Mouse (Mus musculus): Measurements from ENCODE around the gene Csgalnact2. TPM values are rescaled to one million over a fixed set of nuclear protein-coding genes. Genes with fewer than 3 reads are reported as not detected.

Csgalnact2 gene
- polyA plus RNA-seq, 1 experiment from 2014 or later, result 11.2 TPM

DNA sequence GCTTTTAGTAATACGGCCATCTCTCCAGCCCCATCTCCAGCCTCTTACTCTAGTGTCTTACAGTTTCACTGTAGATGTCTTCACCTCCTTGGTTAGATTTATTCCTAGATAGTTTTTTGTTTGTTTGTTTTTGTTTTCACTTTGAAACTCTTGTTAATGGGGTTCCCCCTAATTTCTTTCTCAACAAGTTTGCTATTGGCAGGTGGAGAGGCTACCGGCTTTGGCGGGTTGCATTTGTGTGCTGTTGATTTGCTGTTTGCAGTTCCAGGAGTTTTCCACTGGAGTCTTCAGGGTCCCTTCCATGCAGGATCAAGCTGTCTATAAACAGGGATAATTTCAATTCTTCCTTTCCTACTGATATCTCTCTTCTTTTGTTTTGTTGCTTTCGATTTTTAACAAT is 77.7 kb downstream of the Csgalnact2 start:
- Histone ChIP-seq H3K9me3 (ENCODE audit: control insufficient read depth, low read length) (no peaks in the 10 kb centered on the region), H3K36me3 (ENCODE audit: control insufficient read depth, insufficient read depth) (no peaks in the 10 kb centered on the region), H3K27me3 (replicated peaks; ENCODE audit: control insufficient read depth, insufficient read depth, low read length) (peaks cover 5% of the 10 kb centered on the region), H3K4me2 (ENCODE audit: low read length) (no peak overlapping the region), H3K4me1 (replicated peaks; ENCODE audit: control insufficient read depth, insufficient read depth, low read length) (peaks cover 12% of the 10 kb centered on the region), H3K4me3 (replicated peaks; ENCODE audit: low read length) (no peak overlapping the region), H3K9ac (replicated peaks; ENCODE audit: low read depth, low read length) (no peak overlapping the region), H3K27ac (ENCODE audit: low read length) (no peak overlapping the region)
- no peak for ATAC-seq
- WGBS, result 91% methylated on average over 4 of the region's 4 CpGs

Small RNA genes lying within 50 kb of the gene (microRNA-seq; reads per million reads assigned to microRNA genes)
- not detected for gene Mir7044

Other genes starting within 250 kb of the Csgalnact2 start
- gene Hnrnpf, start 238.8 kb downstream of the Csgalnact2 start, polyA plus RNA-seq (2015; fragmentation: Nextera tagmentation; extraction: Ambion mirVana), result 366 and 411 TPM in 2 replicates
- 1.5 and 3.5 TPM in 2 replicates for gene Fxyd4, start 201.4 kb downstream of the Csgalnact2 start, polyA plus RNA-seq (2015; fragmentation: Nextera tagmentation; extraction: Ambion mirVana)
- 4.0 and 7.0 TPM in 2 replicates for gene Rasgef1a, start 127.7 kb downstream of the Csgalnact2 start, polyA plus RNA-seq (2015; fragmentation: Nextera tagmentation; extraction: Ambion mirVana)
- 1.4 and 1.9 TPM in 2 replicates for gene Ret, start 58.6 kb upstream of the Csgalnact2 start, polyA plus RNA-seq (2015; fragmentation: Nextera tagmentation; extraction: Ambion mirVana)